Mouse (Mus musculus): ENCODE measurements around the gene Kdm4b. TPM values are rescaled to one million over a fixed set of nuclear protein-coding genes. Genes with fewer than 3 reads are reported as not detected.

The Kdm4b gene
- polyA plus RNA-seq, 1 experiment from 2014 or later, result 13.5 TPM

DNA sequence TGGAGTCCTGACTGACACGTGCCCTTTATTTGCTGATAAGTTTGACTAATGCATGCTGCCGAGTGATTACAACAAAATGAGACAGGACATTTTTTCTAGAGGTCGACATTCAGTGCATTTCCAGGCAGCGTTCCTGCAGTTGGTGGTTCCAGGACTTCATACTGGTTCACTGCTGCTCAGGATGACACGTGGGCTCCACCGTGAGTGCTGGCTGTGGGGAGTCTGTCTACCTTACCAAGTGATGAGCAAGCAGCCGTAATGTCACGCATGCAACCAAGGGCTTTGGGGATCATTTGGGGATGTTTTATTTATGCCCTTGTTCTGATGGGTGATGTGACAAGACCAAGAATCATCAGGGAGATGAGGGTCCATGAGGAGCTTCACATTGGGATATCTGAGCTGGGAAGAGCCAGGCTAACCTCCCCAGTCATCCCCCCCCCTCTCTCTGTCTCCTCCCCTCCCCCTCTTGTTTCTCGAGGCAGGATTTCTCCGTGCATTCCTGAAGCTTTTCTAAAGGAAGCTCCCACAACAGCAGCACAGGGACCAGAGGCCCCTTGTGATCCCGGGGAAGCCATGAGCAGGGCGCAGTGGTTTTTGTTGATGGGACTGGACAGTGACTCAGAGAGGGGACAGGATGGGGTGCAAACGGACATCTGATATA, 83.2 kb downstream of the Kdm4b start:
- WGBS, result 31% methylated on average over 13 of the region's 13 CpGs
- DNase-seq (ENCODE audit: low spot score) (no peak), ATAC-seq (ENCODE audit: low FRiP score, low TSS enrichment) (no peak)
- Histone ChIP-seq H3K9ac (ENCODE audit: low read length) (no peak overlapping the region), H3K27me3 (ENCODE audit: control insufficient read depth, insufficient read depth, low read length) (no peaks in the 10 kb centered on the region), H3K4me1 (replicated peaks; ENCODE audit: control insufficient read depth, insufficient read depth) (no peaks in the 10 kb centered on the region; the same call in 1 of the 2 replicates), H3K9me3 (ENCODE audit: control insufficient read depth, low read length) (no peaks in the 10 kb centered on the region), H3K36me3 (ENCODE audit: control insufficient read depth, insufficient read depth, low read length) (peaks cover 19% of the 10 kb centered on the region), H3K27ac (replicated peaks) (no peak overlapping the region), H3K4me2 (replicated peaks; ENCODE audit: low read depth) (no peak overlapping the region), H3K4me3 (ENCODE audit: low read depth, low read length) (no peak overlapping the region)
- TF ChIP-seq EP300 (optimal IDR thresholded peaks at IDR 0.05) (no peak), CTCF (IDR thresholded peaks at IDR 0.05; ENCODE audit: low read depth) (no peak)

DNA sequence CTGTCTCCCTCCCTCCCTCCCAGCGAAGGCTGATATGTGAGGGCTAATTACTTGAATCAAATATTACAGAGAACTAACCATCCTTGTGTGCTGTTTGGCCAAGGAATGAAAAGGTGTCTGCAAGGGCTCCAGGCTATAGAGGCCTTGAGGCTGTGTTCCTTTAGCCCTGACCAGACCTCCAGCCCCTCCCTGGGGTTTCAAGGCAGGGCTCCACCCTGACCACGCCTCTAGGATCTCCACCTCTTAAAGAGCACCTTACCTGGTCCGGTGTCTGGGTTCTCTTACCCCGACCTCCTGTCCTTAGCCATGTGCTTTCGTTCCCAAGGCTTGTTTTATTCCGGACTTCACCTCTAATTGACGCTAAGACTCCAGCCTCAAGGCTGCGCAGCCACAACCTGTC, 83.9 kb downstream of the Kdm4b start:
- H3K9ac ChIP-seq (ENCODE audit: low read length), result no peak overlapping the region
- H3K9me3 ChIP-seq (ENCODE audit: control insufficient read depth, low read length), result no peaks in the 10 kb centered on the region
- H3K4me3 ChIP-seq (ENCODE audit: low read depth, low read length), result no peak overlapping the region
- ATAC-seq (ENCODE audit: low FRiP score, low TSS enrichment) (peak; percentile 72), DNase-seq (ENCODE audit: low spot score) (peak; percentile 52)
- H3K4me2 ChIP-seq (replicated peaks; ENCODE audit: low read depth), result no peak overlapping the region
- peaks cover 22% of the 10 kb centered on the region for H3K36me3 ChIP-seq (ENCODE audit: control insufficient read depth, insufficient read depth, low read length)
- H3K27ac ChIP-seq (replicated peaks), result peak overlapping the region; percentile 35
- WGBS, result 40% methylated on average over 8 of the region's 8 CpGs
- no peaks in the 10 kb centered on the region for H3K27me3 ChIP-seq (ENCODE audit: control insufficient read depth, insufficient read depth, low read length)
- TF ChIP-seq CTCF (IDR thresholded peaks at IDR 0.05; ENCODE audit: low read depth) (no peak), EP300 (optimal IDR thresholded peaks at IDR 0.05) (no peak)
- no peaks in the 10 kb centered on the region; the same call in 1 of the 2 replicates for H3K4me1 ChIP-seq (replicated peaks; ENCODE audit: control insufficient read depth, insufficient read depth)

- H3K27me3 ChIP-seq (ENCODE audit: control insufficient read depth, insufficient read depth, low read length), result no peaks in the 10 kb centered on the region
- H3K4me2 ChIP-seq (replicated peaks; ENCODE audit: low read depth), result no peak overlapping the region
- no peaks in the 10 kb centered on the region; the same call in 1 of the 2 replicates for H3K4me1 ChIP-seq (replicated peaks; ENCODE audit: control insufficient read depth, insufficient read depth)
- TF ChIP-seq EP300 (optimal IDR thresholded peaks at IDR 0.05), result no peak
- no peak for TF ChIP-seq CTCF (IDR thresholded peaks at IDR 0.05; ENCODE audit: low read depth)
- H3K36me3 ChIP-seq (ENCODE audit: control insufficient read depth, insufficient read depth, low read length), result peaks cover 32% of the 10 kb centered on the region
- no peak for ATAC-seq (ENCODE audit: low FRiP score, low TSS enrichment)
- no peak for DNase-seq (ENCODE audit: low spot score)
- no peak overlapping the region for H3K27ac ChIP-seq (replicated peaks)
- no peak overlapping the region for H3K9ac ChIP-seq (ENCODE audit: low read length)
- WGBS, result 93% methylated on average over 7 of the region's 7 CpGs
- no peaks in the 10 kb centered on the region for H3K9me3 ChIP-seq (ENCODE audit: control insufficient read depth, low read length)
- H3K4me3 ChIP-seq (ENCODE audit: low read depth, low read length), result no peak overlapping the region
Observed at GRCm38 (mm10) chr17:56411437-56411836, 85.6 kb downstream of the Kdm4b start.

DNA sequence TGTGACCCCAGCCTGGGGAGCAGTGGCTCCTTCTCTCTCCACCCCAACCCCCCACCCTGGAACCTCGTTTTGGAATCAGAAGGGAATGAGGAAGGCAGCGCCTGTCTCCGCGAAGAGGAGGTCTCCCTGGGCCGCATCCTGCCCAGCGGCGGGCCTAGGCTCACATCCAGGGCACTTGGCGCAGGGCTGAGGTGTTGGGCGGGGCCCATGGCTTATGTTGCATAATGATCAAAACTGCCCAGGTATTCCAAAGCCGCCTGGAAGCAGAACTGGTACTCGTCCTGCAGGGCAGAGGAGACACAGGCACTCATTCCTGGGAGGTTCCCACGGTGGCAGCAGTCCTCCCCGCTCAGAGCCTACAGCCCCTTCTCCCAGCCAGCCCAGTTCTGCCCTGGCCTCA, 87.3 kb downstream of the Kdm4b start:
- DNase-seq (ENCODE audit: low spot score) (no peak), ATAC-seq (ENCODE audit: low FRiP score, low TSS enrichment) (0 out of 2 replicates have a peak, but pooled peaks have one; percentile 16)
- Histone ChIP-seq H3K36me3 (ENCODE audit: control insufficient read depth, insufficient read depth, low read length) (peaks cover 41% of the 10 kb centered on the region), H3K9ac (ENCODE audit: low read length) (no peak overlapping the region), H3K4me2 (replicated peaks; ENCODE audit: low read depth) (no peak overlapping the region), H3K9me3 (ENCODE audit: control insufficient read depth, low read length) (no peaks in the 10 kb centered on the region), H3K27me3 (ENCODE audit: control insufficient read depth, insufficient read depth, low read length) (no peaks in the 10 kb centered on the region), H3K4me3 (ENCODE audit: low read depth, low read length) (no peak overlapping the region), H3K27ac (replicated peaks) (no peak overlapping the region), H3K4me1 (replicated peaks; ENCODE audit: control insufficient read depth, insufficient read depth) (no peaks in the 10 kb centered on the region; the same call in 1 of the 2 replicates)
- TF ChIP-seq CTCF (IDR thresholded peaks at IDR 0.05; ENCODE audit: low read depth), result no peak
- TF ChIP-seq EP300 (optimal IDR thresholded peaks at IDR 0.05), result no peak
- 71% methylated on average over 13 of the region's 13 CpGs for WGBS

- Histone ChIP-seq H3K27me3 (ENCODE audit: control insufficient read depth, insufficient read depth, low read length) (no peaks in the 10 kb centered on the region), H3K4me1 (replicated peaks; ENCODE audit: control insufficient read depth, insufficient read depth) (no peaks in the 10 kb centered on the region; the same call in 1 of the 2 replicates), H3K4me3 (ENCODE audit: low read depth, low read length) (no peak overlapping the region), H3K27ac (replicated peaks) (no peak overlapping the region), H3K9ac (ENCODE audit: low read length) (no peak overlapping the region), H3K9me3 (ENCODE audit: control insufficient read depth, low read length) (no peaks in the 10 kb centered on the region), H3K4me2 (replicated peaks; ENCODE audit: low read depth) (no peak overlapping the region), H3K36me3 (ENCODE audit: control insufficient read depth, insufficient read depth, low read length) (peaks cover 49% of the 10 kb centered on the region)
- ATAC-seq (ENCODE audit: low FRiP score, low TSS enrichment) (no peak), DNase-seq (ENCODE audit: low spot score) (no peak)
- 93% methylated on average over 9 of the region's 9 CpGs for WGBS
- TF ChIP-seq CTCF (IDR thresholded peaks at IDR 0.05; ENCODE audit: low read depth) (no peak), EP300 (optimal IDR thresholded peaks at IDR 0.05) (no peak)
Observed at GRCm38 (mm10) chr17:56414785-56415184, 88.9 kb downstream of the Kdm4b start.

- no peaks in the 10 kb centered on the region for H3K9me3 ChIP-seq (ENCODE audit: control insufficient read depth, low read length)
- no peak overlapping the region for H3K4me2 ChIP-seq (replicated peaks; ENCODE audit: low read depth)
- H3K27ac ChIP-seq (replicated peaks), result no peak overlapping the region
- DNase-seq (ENCODE audit: low spot score) (no peak), ATAC-seq (ENCODE audit: low FRiP score, low TSS enrichment) (no peak)
- TF ChIP-seq EP300 (optimal IDR thresholded peaks at IDR 0.05) (no peak), CTCF (IDR thresholded peaks at IDR 0.05; ENCODE audit: low read depth) (no peak)
- H3K4me3 ChIP-seq (ENCODE audit: low read depth, low read length), result no peak overlapping the region
- peaks cover 54% of the 10 kb centered on the region for H3K36me3 ChIP-seq (ENCODE audit: control insufficient read depth, insufficient read depth, low read length)
- H3K9ac ChIP-seq (ENCODE audit: low read length), result no peak overlapping the region
- WGBS, result 65% methylated on average over 12 of the region's 12 CpGs
- no peaks in the 10 kb centered on the region for H3K27me3 ChIP-seq (ENCODE audit: control insufficient read depth, insufficient read depth, low read length)
- no peaks in the 10 kb centered on the region for H3K4me1 ChIP-seq (replicated peaks; ENCODE audit: control insufficient read depth, insufficient read depth)
Observed at GRCm38 (mm10) chr17:56418304-56418703, 92.4 kb downstream of the Kdm4b start.
